Mouse (Mus musculus) heart, postnatal 4 days (tissue): Measurements from ENCODE around the gene Atp11a. TPM values are rescaled to one million over a fixed set of nuclear protein-coding genes. Genes with fewer than 3 reads are reported as not detected.

Source experiments
- DNase-seq: peaks from one replicate; pipeline ENCODE4 v3.0.0; 2021
- total RNA-seq, 2 experiments: library from RNA; stranded (reverse); gene quantifications; 2 replicates each; pipeline ENCODE4 v1.2.3; 2021

The Atp11a gene
- total RNA-seq, 2 experiments from 2014 or later: 85.5 to 97.3 TPM

DNA sequence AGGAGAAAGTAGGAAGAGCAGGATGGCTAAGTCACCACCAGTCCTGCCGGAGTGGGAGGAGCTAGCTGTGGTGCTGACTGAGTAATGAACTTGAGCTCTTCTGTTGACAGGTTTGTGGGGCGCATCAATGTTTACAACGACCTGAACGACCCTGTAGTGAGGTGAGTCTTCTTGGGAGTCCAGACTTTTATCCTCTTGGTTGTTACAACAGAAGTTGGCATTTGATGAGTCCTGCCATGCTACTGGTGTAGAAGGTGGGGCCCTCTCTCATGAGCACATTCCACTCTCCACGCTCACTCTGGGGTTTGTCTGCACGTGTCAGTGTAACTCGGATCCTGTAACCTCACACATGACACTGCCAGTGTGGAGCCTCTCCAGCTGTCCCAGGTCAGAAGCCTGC lies 66.1 kb downstream of the Atp11a start:
- no peak for DNase-seq

- DNase-seq: peak; percentile 44
Observed at GRCm38 (mm10) chr8:12824562-12824961, 67.7 kb downstream of the Atp11a start.

GRCm38 (mm10) chr8:12825236-12825635 lies 68.4 kb downstream of the Atp11a start:
- DNase-seq: no peak

- DNase-seq: no peak
Observed at GRCm38 (mm10) chr8:12825686-12826237, 68.9 kb downstream of the Atp11a start.

- no peak for DNase-seq
Observed at GRCm38 (mm10) chr8:12827124-12827523, 70.3 kb downstream of the Atp11a start.

GRCm38 (mm10) chr8:12828298-12828697 lies 71.5 kb downstream of the Atp11a start:
- DNase-seq: no peak

DNA sequence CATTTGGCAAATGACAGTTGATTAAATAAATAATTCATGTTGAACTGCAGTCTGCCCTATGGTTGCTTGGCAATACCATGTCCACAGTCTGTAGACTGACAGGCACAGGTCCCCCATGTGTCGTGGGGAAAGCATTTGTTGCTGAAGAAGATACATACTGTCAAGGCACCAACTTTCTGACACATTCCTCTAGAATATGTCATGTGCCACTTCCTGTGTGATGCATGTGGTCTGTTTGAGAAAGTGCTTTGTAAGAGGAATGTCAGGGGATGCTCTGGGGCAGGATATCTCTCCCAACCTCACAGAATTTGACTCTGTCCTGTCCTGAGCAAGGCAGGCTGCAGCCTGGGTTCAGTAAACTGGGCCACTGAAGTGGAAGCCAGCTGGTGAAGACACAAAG lies 72.6 kb downstream of the Atp11a start:
- DNase-seq: no peak

DNA sequence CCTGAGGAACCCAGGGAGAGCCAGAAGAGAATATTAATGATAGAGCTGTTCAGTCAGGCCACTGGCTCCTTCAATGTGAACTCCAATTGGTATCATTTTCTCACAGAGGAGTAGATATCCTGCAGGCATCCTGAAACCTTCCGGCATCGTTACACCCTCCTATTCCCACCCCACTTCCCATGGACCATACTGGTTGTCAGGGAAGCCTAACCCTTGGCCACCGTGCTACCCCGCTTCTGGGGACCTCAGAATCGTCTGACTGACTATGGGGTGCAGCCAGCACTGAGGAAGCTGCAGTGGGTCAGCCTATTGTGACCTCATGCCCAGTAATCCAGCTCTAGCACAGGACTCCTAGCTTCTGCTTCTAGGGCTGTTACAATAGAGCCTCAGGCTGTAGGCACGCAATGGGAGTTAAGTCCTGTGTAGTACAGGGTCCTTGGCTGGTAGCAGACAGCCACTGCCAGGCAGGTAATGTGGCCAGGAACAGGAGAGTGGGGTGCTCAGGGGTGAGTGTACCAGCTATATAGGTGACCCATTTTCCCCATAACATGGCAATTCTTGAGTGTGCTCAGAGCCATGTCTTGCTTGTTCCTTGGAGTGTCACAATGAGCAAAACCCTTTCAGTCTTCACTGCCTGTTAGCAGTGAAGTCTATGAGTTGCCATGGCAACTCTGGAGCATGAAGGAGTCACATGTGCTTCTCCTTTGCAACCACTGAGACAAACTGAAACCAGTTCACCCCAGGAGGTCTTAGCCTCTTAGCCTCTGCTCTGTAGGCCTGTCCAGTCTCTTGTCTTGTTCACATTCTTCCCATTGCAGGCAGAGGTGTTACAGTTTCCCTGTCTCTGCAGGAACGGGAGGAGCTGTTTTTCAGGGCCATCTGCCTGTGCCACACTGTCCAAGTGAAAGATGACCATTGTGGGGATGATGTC lies 75.1 kb downstream of the Atp11a start:
- DNase-seq: no peak

GRCm38 (mm10) chr8:12833616-12834015 lies 76.8 kb downstream of the Atp11a start:
- DNase-seq: peak; percentile 17

GRCm38 (mm10) chr8:12840834-12841233 lies 84.0 kb downstream of the Atp11a start:
- DNase-seq: no peak

- DNase-seq: no peak
Observed at GRCm38 (mm10) chr8:12842342-12842995, 85.7 kb downstream of the Atp11a start.

DNA sequence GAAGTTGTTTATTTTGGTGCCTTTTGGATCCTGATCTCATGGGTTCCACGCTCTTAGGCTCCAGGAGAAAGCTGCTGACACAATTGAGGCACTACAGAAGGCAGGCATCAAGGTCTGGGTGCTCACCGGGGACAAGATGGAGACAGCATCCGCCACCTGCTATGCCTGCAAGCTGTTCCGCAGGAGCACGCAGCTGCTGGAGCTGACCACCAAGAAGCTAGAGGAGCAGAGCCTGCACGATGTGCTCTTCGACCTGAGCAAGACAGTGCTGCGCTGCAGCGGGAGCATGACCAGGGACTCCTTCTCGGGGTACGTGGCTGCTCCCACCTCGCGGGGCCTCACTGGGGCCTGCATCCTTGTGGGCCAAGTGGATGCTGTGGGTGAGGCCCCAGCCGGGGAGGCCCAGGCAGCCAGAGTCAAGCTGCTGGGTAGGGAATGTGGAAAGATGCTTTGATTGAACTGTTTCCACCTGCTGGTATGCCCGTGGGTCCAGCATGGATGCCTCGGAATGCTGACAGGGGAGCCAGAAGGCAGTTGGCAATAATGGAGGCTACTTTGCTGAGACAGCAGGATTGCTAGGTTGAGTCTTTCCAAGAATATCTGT lies 87.6 kb downstream of the Atp11a start:
- DNase-seq: no peak

DNA sequence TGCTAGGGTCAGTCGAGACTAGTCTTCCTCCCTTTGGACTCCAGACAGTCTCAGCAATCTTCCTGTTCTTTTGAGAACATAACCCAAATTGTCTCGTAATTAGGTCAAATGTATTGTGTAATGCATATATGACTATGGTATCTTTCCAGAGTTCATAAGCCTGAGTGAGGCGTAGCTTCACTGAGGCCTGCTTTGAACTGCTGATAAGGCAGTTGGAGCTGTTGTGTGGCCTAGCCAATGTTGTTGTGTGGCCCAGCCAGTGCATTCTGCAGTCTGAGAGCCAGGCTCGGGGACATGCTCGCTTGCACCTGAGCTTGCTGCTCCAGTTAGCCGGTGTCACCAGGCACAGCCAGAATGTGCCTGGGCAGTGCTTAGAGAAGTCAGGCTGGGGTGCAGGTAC lies 89.6 kb downstream of the Atp11a start:
- no peak for DNase-seq

DNA sequence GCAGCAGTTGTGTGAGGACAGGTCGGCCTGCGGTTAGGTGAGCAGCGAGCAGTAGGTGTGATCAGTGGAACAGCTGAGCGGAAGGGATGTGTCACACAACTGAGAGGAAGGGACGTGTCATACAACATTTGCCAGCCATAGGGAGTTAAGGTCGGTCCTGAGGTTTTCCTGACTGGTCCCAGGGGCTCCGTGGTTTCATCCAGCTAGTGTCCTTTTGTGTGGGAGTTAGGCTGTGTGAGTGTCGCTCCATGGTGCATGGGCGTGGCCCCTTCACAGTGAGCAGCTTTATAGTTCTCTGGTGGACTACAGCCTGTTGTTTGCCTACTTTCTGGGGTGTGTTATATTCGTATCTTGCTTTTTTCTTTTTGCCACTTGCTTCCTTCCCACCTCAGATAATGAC lies 94.4 kb downstream of the Atp11a start:
- DNase-seq: no peak

- peak; percentile 22 for DNase-seq
Observed at GRCm38 (mm10) chr8:12856038-12856437, 99.2 kb downstream of the Atp11a start.

- no peak for DNase-seq
Observed at GRCm38 (mm10) chr8:12863061-12863460, 106.2 kb downstream of the Atp11a start.

- no peak for DNase-seq
Observed at GRCm38 (mm10) chr8:12863608-12864007, 106.8 kb downstream of the Atp11a start.

DNA sequence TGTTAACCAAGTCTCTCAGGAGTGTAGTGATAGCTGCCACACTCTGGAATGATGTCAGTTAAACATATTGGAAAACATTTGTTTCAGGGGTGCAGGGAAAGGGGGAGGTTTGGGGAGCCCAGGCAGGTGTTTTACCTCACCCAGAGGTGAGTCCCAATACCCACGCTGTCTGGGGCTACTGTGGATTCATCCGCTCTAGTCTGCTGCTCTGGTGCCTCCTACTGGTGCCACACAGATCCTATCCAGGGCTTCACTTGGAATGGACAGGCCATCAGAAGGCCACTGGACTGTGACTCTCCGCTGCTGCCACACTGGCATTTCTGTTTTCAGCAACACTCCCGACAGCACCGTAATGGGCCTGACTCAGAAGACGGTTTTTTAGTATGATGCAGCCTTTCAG lies 109.0 kb downstream of the Atp11a start:
- DNase-seq: no peak

DNA sequence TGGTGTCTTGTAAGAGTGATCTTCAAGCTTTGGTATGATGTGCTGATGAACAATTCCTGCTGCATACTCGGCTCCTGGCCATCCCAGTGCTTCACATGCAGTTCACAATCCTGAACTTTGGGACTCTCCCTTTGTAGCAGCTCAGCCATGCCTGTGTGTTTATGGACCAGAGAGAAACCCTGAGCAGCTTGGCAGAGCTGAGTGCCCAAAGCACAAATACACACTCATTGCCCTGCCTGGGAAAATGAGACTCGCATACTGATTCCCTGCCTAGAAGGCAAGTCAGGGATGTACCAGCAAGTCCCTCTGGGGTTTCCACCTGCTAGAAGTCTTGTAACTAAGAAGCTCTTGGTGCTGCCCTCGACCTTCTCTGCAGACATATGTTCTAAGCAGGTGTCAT lies 112.8 kb downstream of the Atp11a start:
- DNase-seq: no peak

- DNase-seq: no peak
Observed at GRCm38 (mm10) chr8:12870656-12871055, 113.8 kb downstream of the Atp11a start.

DNA sequence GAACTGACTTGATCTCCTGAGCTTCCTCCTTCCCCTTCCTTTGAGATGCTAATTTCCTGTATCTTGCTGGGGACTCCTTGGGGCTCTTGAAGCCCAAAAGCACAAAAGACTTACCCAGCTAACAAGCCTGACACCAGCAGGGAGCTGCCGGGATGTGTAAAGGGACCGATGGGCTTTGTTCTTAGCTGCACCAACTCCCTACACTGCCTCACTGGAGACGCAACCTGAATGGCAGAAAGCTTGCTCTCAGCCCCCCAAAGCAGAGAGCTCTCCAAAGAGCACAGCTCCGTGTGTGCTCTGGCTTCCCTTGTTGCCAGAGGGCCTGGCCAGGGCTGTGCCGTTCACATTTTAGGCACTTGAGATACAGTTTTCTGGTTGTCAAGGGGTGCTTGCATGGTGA lies 114.6 kb downstream of the Atp11a start:
- no peak for DNase-seq

GRCm38 (mm10) chr8:12872983-12873356 lies 116.2 kb downstream of the Atp11a start:
- DNase-seq: no peak
